In the genomic region with DNA sequence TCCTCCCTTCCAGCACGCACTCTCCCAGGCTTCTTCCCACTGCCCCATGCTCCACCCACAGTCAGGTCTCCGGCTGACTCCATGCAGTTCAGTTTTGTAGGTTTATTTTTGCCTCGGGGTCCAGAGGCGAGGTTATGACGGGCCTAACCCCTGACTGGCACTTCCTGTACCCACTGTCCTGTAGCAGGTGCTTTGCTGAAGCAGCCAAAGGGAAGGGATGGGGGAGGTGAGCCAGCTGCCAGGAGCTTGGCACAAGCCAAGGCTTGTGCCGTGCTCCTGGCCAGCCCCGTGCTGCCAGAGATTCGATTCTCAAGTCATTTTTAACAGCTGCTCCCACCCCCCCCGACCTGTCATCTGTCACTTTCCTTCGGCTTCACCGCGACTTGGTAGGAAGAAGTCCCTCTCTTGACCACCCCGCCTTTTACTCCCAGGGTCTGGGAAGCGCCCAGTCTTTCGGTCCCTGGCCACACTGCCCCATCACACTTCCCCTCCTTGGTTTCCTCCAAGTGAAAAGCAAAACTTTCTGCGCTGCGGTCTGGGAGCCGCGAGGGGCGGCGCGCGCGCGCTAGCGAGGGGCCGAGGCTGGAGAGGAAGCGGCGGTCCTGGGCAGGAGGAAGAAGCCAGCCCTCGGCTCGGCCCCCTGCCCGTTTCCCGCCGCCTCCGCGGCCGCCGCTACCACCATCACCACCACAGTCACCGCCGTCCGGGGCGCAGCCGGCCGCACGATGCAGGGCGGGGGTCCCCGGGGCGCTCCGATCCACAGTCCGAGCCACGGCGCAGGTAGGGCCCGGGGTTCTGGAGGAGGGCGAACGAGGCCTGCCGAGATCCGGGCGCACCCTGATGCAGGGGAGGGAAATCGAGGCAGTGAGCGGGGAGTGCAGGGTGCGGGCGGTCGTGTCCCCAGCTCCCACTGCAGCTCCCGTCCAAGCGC, we compare ENCODE assay signal across 8 mouse cellular contexts. TPM values are rescaled to one million over a fixed set of nuclear protein-coding genes. Genes with fewer than 3 reads are reported as not detected.
DNase-seq lines count a peak whose midpoint lies in the region; ATAC-seq and TF ChIP-seq lines count a peak whose summit lies in the region.

A gene (plus strand): TSS at position 691 of the 931 bp plus-strand sequence.

- peak; percentile 32; the same call in 1 of the 2 replicates for ATAC-seq in forebrain, embryonic 15.5 days (replicated peaks)

- no peaks in the 10 kb centered on the region for H3K9me3 ChIP-seq in forebrain, embryonic 15.5 days
- H3K9me3 ChIP-seq in megakaryocyte, embryonic 14.5 days: peaks cover 10% of the 10 kb centered on the region

- H3K9ac ChIP-seq in forebrain, embryonic 15.5 days (replicated peaks): peak within 1 kb of the TSS; percentile 59

- WGBS in forebrain, embryonic 15.5 days: 1% methylated on average over 65 of the region's 65 CpGs

- TF ChIP-seq CTCF in layer of hippocampus, adult 2 months (conservative IDR thresholded peaks at IDR 0.05): no peak; the same call in 1 of the 2 replicates

- peaks cover 17% of the 10 kb centered on the region for H3K4me1 ChIP-seq in forebrain, embryonic 15.5 days
- peaks cover 18% of the 10 kb centered on the region for H3K4me1 ChIP-seq in megakaryocyte, embryonic 14.5 days

- peak within 1 kb of the TSS; percentile 97 for H3K4me2 ChIP-seq in forebrain, embryonic 15.5 days (replicated peaks)

- peak within 1 kb of the TSS; percentile 95 for H3K27ac ChIP-seq in layer of hippocampus, adult 2 months
- H3K27ac ChIP-seq in forebrain, embryonic 15.5 days (replicated peaks): peak within 1 kb of the TSS; percentile 48

- peak in 1 of 2 experiments; percentile 40 for DNase-seq in layer of hippocampus, adult 2 months (ENCODE audit: low spot score in 2 of 2)
- DNase-seq in layer of hippocampus, adult 9-10 months (ENCODE audit: low spot score): no peak
- peak; percentile 59 for DNase-seq in adrenal gland, postnatal 14 days
- DNase-seq in heart, postnatal 36 days: peak; percentile 57 to 71
- peak; percentile 85 for DNase-seq in left cerebral cortex, postnatal 4 days
- DNase-seq in splenic B cell, adult 2 months (ENCODE audit: low read depth, low spot score): peak; percentile 16

- H3K4me3 ChIP-seq in layer of hippocampus, adult 2 months: peak within 1 kb of the TSS; percentile 87
- H3K4me3 ChIP-seq in forebrain, embryonic 15.5 days: peak within 1 kb of the TSS; percentile 64
- peak within 1 kb of the TSS; percentile 91 for H3K4me3 ChIP-seq in megakaryocyte, embryonic 14.5 days (replicated peaks)

- intact Hi-C loops in heart, postnatal 36 days (cut with DNase I): no loop called here
- intact Hi-C loops in left cerebral cortex, postnatal 4 days (cut with DNase I): no loop called here

- peaks cover 32% of the 10 kb centered on the region for H3K27me3 ChIP-seq in forebrain, embryonic 15.5 days
- peaks cover 69% of the 10 kb centered on the region for H3K27me3 ChIP-seq in megakaryocyte, embryonic 14.5 days (replicated peaks)
- H3K27me3 ChIP-seq in splenic B cell, adult 2 months (ENCODE audit: control insufficient read depth, insufficient read depth, low read length, poor library complexity, severe bottlenecking): no peaks in the 10 kb centered on the region

- no peaks in the 10 kb centered on the region for H3K36me3 ChIP-seq in forebrain, embryonic 15.5 days
- H3K36me3 ChIP-seq in megakaryocyte, embryonic 14.5 days (replicated peaks; ENCODE audit: low read length): no peaks in the 10 kb centered on the region
- no peaks in the 10 kb centered on the region for H3K36me3 ChIP-seq in splenic B cell, adult 2 months (ENCODE audit: control insufficient read depth, insufficient read depth, low read length, poor library complexity, severe bottlenecking)

RNA-seq across cellular contexts. Expression of the gene that starts here (rescaled TPM):
- 1 to 10 TPM; 5.6 to 6.1 TPM for total RNA-seq in layer of hippocampus, adult 2 months (2021)
- 3.4 and 3.8 TPM in 2 replicates for total RNA-seq in adrenal gland, postnatal 14 days (2021)
- polyA plus RNA-seq in forebrain, embryonic 15.5 days (2015; fragmentation: Nextera tagmentation; extraction: Ambion mirVana): 1.2 TPM in 2 replicates
- 1 to 10 TPM; 2.2 to 2.9 TPM for total RNA-seq in heart, postnatal 36 days (2021)
- total RNA-seq in left cerebral cortex, postnatal 4 days (2021): 1 to 10 TPM; 3.9 to 4.4 TPM
- polyA plus RNA-seq in megakaryocyte, embryonic 14.5 days (2012; ENCODE audit: insufficient read depth, low replicate concordance): 0.19 TPM in 1 of 2 replicates, not detected in the other
